Mouse (Mus musculus) small intestine, adult 2 months (tissue): ENCODE results near the gene Cep44.

Experiments used
- CTCF ChIP-seq: fragments of 200-500 bp; IDR thresholded peaks from 2 replicates; pipeline ENCODE4 v1.5.1; 2012; ENCODE audit warnings: low read depth, mild to moderate bottlenecking, control low read depth, inconsistent platforms, low read length, moderate library complexity, mixed read lengths; ENCODE audit not compliant: insufficient replicate concordance, insufficient read length; ENCODE audit errors: extremely low read depth
- POLR2A ChIP-seq: fragments of 200-500 bp; IDR thresholded peaks from 2 replicates; pipeline ENCODE4 v1.6.1; 2012; ENCODE audit warnings: low read depth, mild to moderate bottlenecking, control low read depth, inconsistent platforms, low read length, moderate library complexity

- TF ChIP-seq CTCF = no peak
- no peak for TF ChIP-seq POLR2A
Measured at GRCm38 (mm10) chr8:56528869-56529268, 22.0 kb downstream of the Cep44 start.
